Mouse (Mus musculus) testis, adult 2 months (tissue): ENCODE measurements around the gene Ifna14.

Experiments
- CTCF ChIP-seq: fragments of 200-500 bp; IDR thresholded peaks from 2 replicates; pipeline ENCODE4 v1.5.1; 2012; ENCODE audit warnings: low read depth, mild to moderate bottlenecking, inconsistent platforms, low read length, moderate library complexity; ENCODE audit not compliant: control insufficient read depth, insufficient read depth, insufficient replicate concordance
- POLR2A ChIP-seq: fragments of 200-500 bp; IDR thresholded peaks from 2 replicates; pipeline ENCODE4 v1.6.1; 2012; ENCODE audit warnings: low read depth, mild to moderate bottlenecking, inconsistent platforms, low read length, moderate library complexity; ENCODE audit not compliant: control insufficient read depth

DNA sequence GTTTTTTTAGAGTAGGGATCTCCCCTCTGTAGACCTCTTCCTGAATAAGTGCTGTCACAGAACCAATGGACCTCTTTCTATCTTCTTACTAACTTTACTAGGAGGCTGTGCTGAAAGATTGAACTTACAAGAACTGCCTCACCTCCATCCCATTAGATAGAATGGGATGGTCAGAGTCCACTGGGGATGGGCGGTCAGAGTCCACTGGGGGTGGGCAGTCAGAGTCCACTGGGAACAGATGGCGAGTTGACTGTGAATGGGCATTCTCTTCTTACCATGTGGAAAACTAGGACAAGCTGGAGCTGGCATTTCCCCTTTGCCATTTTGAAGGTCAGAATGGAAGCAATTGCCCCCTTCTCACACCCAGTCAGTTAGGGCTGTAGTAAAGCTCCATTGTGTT is 38.1 kb downstream of the Ifna14 start:
- TF ChIP-seq CTCF, result no peak
- TF ChIP-seq POLR2A, result no peak
